Mouse (Mus musculus): ENCODE results near the gene A26c2.

A26c2 gene

DNA sequence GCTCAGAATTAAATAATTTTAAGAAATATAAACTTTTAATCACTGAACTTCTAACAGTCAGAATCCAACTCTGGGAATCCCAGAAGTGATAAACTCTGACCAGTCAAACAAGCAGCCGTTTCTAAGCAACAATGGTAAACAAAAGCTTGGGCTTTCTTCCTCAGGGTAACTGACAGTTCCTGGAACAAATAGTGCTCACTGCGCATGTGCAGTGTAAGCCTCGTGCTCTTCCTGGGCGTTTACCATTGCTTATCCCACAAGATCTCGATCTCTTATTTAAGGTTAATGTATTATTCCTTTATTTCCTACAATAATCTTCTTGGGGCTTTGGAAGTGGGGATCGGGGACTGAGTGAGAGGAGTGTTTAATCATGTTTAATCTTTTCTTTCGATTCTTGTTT is at the start of gene A26c2:
TSS of gene A26c2 (minus strand) at position 101 of the 400 bp plus-strand sequence.
- no peak for DNase-seq

DNA sequence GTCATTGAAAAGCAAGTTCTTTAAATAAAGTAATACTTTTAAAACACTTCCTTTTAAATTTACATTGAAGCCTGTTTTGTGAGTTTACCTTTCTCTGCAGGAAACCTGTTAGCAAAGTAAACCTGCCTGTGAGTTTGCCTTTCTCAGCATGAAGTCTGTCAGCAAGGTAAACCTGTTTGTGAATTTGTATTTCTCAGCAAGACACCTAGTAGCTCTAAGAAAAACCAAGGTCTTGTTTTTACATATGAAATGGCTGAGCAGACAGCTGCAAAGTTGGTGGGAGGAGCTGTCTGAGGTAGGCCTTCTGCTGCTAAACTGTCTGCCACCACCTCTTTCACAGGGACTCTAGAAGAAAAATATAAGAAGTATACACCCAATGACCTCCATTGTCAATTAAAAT is 28.0 kb upstream of the A26c2 start:
- no peak for DNase-seq
